Mouse (Mus musculus) MN1 (cell line): Measurements from ENCODE around the gene B4galnt4.

Experiments
- DNase-seq: peaks from one replicate; pipeline ENCODE4 v3.0.0-alpha.2; 2016; ENCODE audit warnings: low spot score

Gene B4galnt4

DNA sequence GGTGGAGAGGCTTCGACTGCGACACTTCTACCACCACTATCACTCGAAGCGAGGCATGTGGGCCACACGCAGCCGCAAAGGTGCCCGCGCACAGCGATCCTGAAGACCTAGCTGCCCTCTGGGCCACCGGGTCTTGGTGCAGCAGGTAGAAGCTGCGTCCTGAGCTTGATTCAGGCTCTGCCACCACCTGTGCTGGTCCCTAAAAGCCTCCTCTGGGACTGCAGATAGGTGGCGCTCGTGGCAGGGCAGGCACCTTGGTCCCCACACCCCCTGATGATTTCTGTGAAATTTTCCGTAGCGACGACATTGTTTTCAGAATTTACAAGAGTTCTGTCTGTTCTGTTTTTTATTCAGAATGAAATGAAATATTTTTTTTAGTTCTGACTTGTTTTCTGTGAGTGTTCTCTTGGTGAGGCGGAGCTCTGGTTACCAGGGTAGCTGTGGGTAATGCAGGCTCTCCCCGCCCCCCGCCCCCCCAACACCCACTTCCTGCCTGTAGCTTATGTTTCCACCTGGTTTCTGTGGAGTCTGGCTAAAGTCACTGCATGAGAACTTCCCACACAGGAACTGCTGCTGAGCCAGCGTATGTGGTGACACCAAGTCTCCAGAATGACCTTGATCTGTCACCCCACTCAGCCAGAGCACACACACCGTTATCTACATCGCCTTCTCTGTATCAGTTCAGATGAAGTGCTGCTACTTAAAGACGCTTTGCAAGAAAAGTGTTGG is 11.3 kb downstream of the B4galnt4 start:
- DNase-seq, result no peak

DNA sequence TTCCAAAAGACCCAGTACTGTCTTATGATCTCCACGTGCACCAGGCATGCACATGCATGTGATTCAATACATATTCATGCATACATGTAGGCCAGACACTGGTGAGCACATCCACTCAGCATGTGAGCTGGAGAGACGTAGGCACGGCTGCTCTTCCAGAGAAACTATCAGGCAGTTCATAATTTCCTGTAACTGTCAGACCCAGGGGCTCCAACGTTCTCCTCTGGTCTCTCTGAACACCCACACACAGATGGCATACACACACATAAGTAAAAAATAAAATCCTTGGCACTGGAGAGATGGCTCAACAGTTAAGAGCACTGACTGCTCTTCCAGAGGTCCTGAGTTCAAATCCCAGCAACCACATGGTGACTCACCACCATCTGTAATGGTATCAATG is 12.9 kb downstream of the B4galnt4 start:
- no peak for DNase-seq

DNA sequence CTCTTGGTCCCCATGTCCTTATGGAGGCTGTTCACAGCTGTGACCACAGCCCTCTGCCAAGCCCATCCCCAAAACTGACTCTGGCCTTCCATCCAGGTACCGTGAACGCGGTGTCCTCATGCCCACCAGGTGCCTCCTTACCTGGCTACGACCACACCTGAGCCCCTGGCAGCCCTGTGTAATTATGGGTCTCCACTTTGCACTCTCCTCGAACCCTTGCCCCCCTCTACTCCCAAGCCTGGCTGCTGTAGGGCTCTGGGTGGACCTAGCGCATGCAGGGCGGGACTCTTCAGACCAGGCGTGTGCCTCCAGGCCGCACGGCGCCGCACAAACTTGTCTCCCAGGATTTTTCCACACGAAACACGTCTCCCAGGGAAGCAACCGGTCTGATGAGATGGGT is 16.9 kb downstream of the B4galnt4 start, which contains the start of gene Pkp3:
Gene Pkp3, plus strand, starts transcription at position 378 of the 400 bp plus-strand sequence.
- no peak for DNase-seq

DNA sequence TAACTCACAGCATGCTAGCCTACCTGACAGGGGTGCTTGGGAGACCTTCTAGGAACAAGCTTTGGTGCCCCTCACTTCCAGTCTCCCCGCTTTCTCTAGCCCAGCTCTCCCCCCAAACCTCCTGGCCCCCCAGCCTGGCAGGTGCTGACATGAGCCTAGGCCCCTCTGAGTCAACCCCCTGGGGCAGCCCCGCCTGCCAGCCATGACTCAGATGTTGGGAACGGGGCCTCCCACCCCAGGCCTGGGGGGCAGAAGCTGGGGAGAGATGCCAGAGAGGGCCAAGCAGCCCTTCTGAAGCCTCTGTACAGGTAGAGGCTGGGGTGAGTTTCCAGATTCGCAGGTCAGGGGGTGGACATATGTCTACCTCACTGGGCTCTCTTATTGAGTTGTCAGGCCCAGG is 18.0 kb downstream of the B4galnt4 start:
- DNase-seq, result no peak

DNA sequence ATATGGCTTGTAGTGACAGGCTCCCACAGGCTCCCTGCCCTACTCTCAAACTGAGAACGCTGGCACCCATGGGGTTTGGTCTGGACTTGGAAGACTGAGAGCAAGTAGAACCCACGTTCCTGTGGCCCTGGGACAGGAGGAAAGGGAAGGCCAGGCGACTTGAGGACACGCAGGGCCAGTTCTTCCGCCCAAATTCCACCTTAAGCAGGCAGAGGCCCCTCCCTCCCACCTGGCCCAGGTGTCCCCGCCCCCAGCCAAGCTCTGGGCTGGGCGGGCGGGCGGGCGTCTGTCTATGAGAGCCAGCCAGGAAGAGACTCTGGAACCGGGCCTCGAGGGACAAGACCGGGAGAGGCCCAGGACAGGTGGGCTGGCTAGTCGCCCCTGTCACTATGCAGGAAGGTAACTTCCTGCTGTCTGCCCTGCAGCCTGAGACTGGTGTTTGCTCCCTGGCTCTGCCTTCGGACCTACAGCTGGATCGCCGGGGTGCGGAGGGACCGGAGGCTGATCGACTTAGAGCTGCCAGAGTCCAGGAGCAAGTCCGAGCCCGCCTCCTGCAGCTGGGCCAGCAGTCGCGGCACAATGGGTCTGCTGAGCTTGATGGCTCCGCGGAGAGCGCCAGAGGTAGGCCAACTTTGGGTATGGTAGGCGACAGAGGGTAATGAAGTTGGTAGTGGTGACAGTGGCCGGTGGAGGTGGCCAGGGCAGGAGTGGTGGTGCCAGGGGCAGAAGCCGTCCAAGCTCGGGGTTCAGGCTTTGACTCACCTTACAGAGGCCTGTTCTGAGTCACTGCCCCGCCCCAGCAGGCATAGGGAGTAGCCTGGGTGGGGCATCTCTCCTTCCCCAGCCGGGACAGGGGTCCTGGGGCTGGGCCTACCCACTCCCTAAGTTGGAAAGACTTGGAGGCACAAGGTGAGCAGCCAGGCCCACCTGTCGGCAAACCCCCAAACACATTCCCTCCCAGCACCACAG is 18.9 kb downstream of the B4galnt4 start:
- no peak for DNase-seq

DNA sequence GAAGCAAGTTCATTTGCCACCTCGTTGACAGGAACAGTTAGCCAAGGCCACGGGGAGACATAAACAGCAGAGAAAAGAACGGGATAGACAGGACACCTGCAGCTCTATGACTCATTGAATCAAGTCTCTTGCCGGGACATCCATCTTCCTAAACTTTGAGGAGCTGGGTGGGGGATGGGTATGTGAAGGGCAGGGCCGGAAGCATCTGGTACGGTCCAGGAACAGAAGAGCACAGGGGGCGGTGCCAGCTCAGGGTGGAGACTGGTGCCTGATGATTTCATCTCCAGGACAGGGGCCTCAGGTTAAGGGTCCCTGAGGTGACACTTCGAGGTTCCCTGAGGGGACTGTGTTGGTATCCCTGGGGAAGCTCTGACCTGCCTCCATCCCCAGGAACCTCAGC is 27.0 kb downstream of the B4galnt4 start:
- no peak for DNase-seq

DNA sequence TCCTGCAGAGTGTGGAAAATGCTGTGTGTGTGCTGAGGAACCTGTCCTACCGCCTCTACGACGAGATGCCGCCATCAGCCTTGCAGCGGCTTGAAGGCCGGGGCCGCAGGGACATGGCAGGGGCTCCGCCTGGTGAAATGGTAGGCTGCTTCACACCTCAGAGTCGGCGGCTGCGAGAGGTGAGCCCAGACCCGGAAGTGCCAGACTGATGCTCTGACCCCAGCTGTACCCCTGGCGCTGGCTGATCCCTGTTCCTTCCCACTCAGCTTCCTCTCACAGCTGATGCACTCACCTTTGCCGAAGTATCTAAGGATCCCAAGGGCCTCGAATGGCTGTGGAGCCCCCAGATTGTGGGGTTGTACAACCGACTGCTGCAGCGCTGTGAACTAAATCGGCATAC is 27.6 kb downstream of the B4galnt4 start:
- DNase-seq, result no peak

GRCm38 (mm10) chr7:141090228-141090627 is 29.3 kb downstream of the B4galnt4 start:
- no peak for DNase-seq

GRCm38 (mm10) chr7:141092051-141092735 is 31.3 kb downstream of the B4galnt4 start:
- peak; percentile 92 for DNase-seq

- no peak for DNase-seq
Observed at GRCm38 (mm10) chr7:141093950-141094349, 33.0 kb downstream of the B4galnt4 start.

- no peak for DNase-seq
Observed at GRCm38 (mm10) chr7:141094487-141095205, 33.7 kb downstream of the B4galnt4 start.

DNA sequence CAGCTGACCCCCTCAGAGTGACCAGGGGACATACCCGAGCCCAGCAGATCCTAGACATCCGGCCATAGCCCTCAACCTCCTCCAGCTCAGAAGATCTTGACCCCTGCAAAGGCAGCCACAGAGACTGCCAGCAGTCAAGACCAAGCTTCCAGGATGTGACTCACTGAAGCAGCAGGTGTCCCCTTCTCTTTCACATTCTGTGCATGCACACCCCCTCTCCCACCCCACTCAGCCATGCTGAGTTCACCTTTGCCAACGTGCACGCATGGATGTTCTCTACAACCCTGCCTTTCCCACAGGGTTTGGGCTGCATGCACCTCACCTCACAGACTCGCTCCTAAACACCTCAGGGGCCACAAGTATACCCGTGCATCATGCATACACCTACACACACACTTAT is 35.1 kb downstream of the B4galnt4 start:
- no peak for DNase-seq

DNA sequence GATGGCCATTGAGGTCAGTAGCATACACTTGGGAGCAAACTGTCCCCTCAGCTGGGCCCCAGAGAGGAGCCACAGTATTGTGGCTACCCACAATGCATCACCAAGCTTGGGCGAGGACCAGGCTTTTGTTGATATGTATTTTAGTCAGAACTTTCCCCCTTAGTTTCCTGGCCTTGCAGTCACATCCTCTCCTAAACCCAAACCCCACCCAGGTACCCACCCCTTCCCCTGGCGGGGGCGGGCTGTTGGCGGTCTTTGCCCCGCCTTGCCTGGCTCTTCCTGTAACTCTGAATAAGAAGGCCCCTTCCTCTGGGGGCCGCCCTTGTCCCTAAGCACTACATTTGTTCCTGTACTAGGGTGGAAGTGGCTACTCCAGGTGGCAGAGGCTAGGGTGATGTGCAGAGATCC is 35.7 kb downstream of the B4galnt4 start:
- DNase-seq, result no peak

DNA sequence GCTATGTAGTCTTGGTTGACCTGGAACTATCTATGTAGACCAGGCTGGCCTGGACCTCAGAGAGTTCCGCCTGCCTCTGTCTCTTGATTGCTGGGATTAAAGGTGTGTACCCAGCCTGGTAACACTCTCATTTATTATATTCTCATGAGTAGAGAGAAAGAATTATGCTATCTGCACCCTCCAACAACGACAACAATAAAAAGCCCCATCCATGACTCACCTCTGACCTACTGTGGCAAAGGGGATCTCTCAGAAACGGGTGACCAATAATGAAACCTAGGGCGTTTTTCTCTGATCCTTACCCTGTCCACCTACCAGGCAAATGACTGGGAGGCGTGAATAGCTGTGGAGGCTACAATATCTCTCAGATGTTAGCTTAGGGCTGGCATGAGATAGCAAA is 36.3 kb downstream of the B4galnt4 start:
- no peak for DNase-seq

DNA sequence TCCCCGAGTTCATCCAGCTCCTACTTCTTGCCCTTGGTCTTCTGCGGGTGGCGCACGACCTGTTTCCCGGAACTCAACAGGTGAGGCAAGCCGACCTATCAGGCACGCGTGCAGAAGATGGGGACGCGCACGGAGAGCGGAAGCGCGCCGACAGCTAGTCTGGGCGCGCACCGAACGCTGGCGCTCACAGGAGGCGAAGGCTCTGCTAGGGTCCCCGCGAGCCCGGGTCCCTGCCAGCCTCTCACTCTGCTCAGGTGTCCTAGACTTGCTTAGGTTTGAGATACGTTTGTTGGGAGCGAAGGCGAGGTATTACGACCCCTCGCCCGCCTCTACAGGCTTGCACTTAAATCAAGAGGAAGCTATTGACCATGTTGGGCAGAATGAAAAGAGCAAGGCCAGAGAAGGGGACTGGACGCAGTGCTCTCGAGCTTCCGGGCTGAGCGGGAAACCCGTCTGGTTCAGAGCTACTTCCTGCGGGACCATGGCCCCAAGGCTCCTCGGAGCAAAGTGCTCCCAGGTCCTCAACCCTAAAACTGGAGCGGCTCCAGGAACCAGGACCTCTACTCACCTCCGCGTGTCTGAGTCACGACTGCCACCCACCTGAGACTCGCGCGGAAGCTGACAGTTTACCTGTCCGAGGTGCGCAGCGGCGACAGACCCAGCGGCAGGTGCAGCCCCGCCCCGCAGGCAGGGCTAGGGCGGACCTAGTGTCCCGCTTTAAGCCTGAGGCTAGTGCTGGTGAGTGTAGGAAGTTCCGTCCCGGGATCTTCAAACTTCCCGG is 39.2 kb downstream of the B4galnt4 start, which contains the start of gene Sigirr:
Gene Sigirr, minus strand, starts transcription at position 662 of the 781 bp plus-strand sequence.
- DNase-seq, result no peak

DNA sequence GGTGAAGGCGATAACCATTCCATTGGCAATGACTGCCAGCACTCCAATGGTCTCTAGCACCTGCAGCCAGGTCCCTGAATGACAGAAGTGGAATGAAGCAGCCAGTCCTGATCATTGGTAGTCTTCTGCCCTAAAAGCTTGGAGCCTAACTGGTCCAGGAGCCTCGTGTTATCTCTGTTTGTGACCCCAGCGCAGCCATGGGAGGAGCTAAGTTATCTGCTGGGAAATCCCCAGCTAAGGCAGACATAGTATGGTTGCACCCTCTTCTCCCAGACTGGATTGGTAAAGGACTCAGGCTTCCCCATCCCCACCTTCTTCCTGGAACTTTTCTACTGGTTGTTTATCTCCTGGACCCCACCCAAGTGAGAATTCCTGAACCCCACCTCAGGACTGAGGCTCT is 42.3 kb downstream of the B4galnt4 start:
- no peak for DNase-seq

DNA sequence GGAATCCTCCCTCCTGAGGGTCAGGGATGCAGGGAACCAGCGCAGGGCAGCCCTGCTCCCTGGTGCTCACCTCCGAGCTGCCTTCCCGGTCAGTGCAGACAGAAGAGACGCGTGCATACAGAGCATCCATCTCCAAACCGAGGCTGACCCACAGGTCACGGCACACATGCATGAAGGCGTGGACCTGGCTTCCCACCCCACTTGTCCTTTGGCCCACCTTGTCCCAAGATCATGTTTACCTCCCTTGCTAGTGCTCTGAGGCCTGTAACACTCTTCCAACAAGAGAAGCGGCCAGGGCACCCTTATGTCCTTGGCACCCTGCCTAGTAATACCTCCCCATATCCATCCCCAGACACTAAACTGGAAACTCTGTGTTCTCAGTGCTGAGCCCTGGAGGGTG is 55.0 kb downstream of the B4galnt4 start:
- no peak for DNase-seq

DNA sequence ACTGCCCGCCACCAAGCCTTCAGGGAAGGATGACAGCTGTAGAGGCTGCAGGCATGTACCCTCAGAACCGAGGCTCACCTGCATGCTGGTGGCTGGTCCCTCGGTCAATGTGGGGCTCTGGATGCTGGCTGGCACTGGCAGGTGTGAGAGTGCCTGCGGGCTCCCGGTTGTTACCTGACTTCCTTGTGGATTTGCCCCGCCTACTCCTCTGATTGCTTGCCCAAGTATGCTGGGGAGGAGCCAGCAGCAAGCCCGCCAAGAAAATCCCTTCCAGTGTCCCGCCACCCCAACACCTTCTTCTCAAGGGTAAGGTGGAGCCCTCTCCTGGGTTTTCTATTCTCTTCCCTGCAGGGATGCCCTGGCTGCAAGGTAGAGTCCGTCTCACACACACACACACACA is 56.7 kb downstream of the B4galnt4 start, which contains the start of gene Ano9:
Gene Ano9, minus strand, starts transcription at position 171 of the 400 bp plus-strand sequence.
- DNase-seq, result no peak

DNA sequence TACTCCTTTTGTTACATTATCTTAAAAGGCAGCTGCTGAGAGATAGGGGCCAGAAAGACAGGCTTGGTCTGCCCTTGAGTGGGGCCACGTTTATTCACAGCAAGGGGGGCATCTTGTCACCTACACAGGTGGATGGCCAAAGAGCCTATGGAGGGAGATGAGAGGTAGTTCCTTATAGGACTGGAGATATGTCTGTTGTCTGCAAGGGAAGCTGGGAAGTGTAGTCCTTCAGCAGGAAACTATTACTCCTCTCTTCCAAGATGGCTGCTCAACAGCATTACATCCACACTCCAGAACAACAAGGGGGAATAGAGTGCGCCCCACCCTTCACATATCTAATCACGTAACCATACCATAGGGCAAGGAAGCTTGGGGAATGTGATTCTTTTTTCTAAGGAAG is 58.6 kb downstream of the B4galnt4 start:
- DNase-seq, result no peak

GRCm38 (mm10) chr7:141120605-141121004 is 59.7 kb downstream of the B4galnt4 start:
- DNase-seq, result no peak

DNA sequence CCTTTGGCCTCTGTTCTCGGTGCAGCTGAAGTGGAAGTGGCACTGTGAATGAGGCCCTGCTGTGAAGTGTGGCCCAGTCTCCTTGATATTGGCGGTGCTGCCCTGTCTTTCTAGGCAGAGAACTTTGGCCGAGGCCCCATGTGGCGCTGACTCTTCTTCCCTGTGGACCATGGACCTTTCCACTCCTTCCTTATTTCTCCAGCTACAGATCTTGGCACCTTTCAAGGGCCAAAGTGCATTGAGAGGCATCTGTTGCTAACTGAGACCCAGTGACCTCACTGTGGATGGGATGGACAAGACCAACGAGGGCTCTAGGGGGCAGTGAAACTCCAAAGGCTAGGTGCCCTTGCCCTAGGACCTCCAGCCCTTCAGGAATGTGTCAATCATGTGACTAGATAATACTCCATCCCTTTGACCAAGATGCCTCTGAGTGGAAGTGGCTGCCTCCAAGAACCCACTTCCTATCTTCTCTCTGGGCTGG is 60.2 kb downstream of the B4galnt4 start:
- no peak for DNase-seq
